Mouse (Mus musculus) adipose tissue, adult 10 weeks (tissue): ENCODE data around the gene Trp53bp1. TPM values are rescaled to one million over a fixed set of nuclear protein-coding genes. Genes with fewer than 3 reads are reported as not detected.

ENCODE experiments used
- polyA plus RNA-seq: library from polyadenylated mRNA; stranded (reverse); fragments of 350-450 nt; fragmentation: Illumina TruSeq; extraction: RNeasy Lipid Tissue Mini Kit (QIAGEN cat#74804); gene quantifications from one replicate; pipeline ENCODE4 v1.2.3, GENCODE M21; 2014; ENCODE audit warnings: low read depth, low replicate concordance

Trp53bp1 gene
- 22.6 TPM for polyA plus RNA-seq

GRCm38 (mm10) chr2:121271236-121271927 lies at the start of gene Trp53bp1:
Gene Trp53bp1, minus strand, starts transcription at chr2:121271407.

DNA sequence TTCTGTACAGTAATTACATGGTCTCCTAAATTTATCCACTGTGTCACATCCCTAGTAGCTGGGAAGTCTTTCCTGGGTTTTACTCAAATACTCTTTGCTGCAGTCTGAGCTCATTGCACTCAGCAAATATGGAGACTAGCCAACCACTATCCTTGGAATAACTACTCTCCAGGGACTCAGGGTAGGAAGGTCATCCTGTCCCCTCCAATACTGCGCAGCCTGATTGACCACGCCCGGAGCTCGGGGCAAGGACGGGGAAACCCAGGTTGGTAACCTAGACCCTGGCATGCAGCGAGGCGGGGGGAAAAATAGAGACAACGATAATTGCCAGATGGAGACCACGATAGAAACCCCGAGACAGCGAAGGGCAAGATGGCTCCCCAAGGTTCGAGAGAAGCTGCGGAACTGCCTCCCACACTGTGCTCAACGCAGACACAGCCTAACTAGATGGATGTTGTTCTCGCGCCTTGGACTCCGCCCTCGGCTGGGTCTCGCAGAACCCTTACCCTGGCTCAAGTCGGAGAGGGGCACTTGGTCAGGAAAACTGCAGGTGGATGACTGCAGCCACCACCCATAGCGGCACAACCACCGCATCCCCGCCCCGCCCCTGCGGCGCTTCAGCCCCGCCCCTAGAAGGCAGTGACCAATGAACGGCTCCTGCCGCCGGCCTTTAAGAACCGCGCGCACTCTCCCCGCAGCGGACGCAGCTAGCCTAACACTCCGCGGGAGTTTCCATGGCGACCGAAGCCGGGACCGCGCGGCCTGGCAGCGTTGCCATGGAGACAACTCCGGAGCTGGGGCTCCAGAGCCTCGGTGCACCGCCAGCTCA lies 17.9 kb upstream of the Trp53bp1 start, which contains the start of gene Map1a:
Gene Map1a (plus strand): TSS at position 700 of the 829 bp plus-strand sequence.

GRCm38 (mm10) chr2:121170980-121171742 lies 100.0 kb downstream of the Trp53bp1 start, which contains the start of gene Zscan29:
Gene Zscan29, minus strand, starts transcription at chr2:121171125.

DNA sequence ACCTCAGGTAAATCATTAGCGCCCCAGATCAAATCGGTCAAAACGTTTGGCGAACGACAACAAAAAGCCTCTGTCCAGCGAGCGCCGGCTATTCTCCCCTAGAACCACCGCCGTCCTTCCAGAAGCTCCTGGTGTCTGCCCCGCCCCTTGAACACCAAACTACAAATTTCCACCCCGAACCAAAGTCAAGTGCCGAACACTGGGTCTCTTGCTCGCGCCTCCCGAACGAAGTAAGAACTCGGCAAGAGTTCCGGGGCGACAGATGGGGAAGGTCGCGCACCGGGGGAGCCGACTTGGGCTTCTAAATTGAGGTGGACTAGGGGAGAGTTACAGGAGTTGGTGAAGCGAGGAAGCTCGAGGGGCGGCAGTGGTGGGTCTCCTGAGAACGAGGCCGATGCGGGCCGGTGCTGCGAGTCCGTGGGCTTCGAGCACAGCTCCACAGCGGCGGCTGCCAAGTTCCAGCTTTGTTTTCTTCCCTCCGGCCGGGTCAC lies 100.7 kb downstream of the Trp53bp1 start, which contains the start of gene Tubgcp4:
Gene Tubgcp4 (plus strand): TSS at position 174 of the 491 bp plus-strand sequence.

Other genes with a start within 250 kb of the Trp53bp1 start
- gene Epb42, start 234.3 kb downstream of the Trp53bp1 start, polyA plus RNA-seq: not detected
- gene Tgm5, start 185.6 kb downstream of the Trp53bp1 start, polyA plus RNA-seq: not detected
- gene Tgm7, start 161.6 kb downstream of the Trp53bp1 start, polyA plus RNA-seq: 0.27 TPM
- 11.8 TPM for gene Adal, start 131.0 kb downstream of the Trp53bp1 start, polyA plus RNA-seq
- gene Lcmt2, start 130.8 kb downstream of the Trp53bp1 start, polyA plus RNA-seq: 8.6 TPM
- gene Tubgcp4, start 100.8 kb downstream of the Trp53bp1 start, polyA plus RNA-seq: 18.2 TPM
- gene Zscan29, start 100.3 kb downstream of the Trp53bp1 start, polyA plus RNA-seq: 9.7 TPM
- gene Map1a, start 18.2 kb upstream of the Trp53bp1 start, polyA plus RNA-seq: 2.4 TPM
- gene Ppip5k1, start 84.0 kb upstream of the Trp53bp1 start, polyA plus RNA-seq: 38.9 TPM
- gene Ckmt1, start 86.3 kb upstream of the Trp53bp1 start, polyA plus RNA-seq: 3.6 TPM
- gene Strc, start 115.8 kb upstream of the Trp53bp1 start, polyA plus RNA-seq: 0.14 TPM
- 468 TPM for gene Pdia3, start 142.4 kb upstream of the Trp53bp1 start, polyA plus RNA-seq
- 10.4 TPM for gene Catsper2, start 142.4 kb upstream of the Trp53bp1 start, polyA plus RNA-seq
- 16.5 TPM for gene Ell3, start 172.9 kb upstream of the Trp53bp1 start, polyA plus RNA-seq
- 463 TPM for gene Serf2, start 177.8 kb upstream of the Trp53bp1 start, polyA plus RNA-seq
- 15.3 TPM for gene Hypk, start 181.9 kb upstream of the Trp53bp1 start, polyA plus RNA-seq
- gene Serinc4, start 185.4 kb upstream of the Trp53bp1 start, polyA plus RNA-seq: 0.74 TPM
- gene Mfap1b, start 202.7 kb upstream of the Trp53bp1 start, polyA plus RNA-seq: 30.5 TPM
- 24.0 TPM for gene Mfap1a, start 235.3 kb upstream of the Trp53bp1 start, polyA plus RNA-seq
- gene Wdr76, start 235.3 kb upstream of the Trp53bp1 start, polyA plus RNA-seq: 2.1 TPM